Mouse (Mus musculus): ENCODE data around the gene Ccdc63. TPM values are rescaled to one million over a fixed set of nuclear protein-coding genes. Genes with fewer than 3 reads are reported as not detected.

Gene Ccdc63
- 0.16 and 0.21 TPM in 2 replicates for polyA plus RNA-seq (2012; rRNA removed)

GRCm38 (mm10) chr5:122140723-122141122 lies at the start of gene Ccdc63:
Ccdc63 (minus strand) TSS chr5:122140823.

GRCm38 (mm10) chr5:122157827-122158381 lies 17.3 kb upstream of the Ccdc63 start, which contains the start of gene Ppp1cc:
Ppp1cc (plus strand) TSS chr5:122158278.

Other genes with a start within 250 kb of the Ccdc63 start
- 41.4 and 53.9 TPM in 2 replicates for gene Cux2, start 90.7 kb downstream of the Ccdc63 start, polyA plus RNA-seq (2012; rRNA removed)
- 0.71 and 7.8 TPM in 2 replicates for gene Myl2, start 39.9 kb downstream of the Ccdc63 start, polyA plus RNA-seq (2012; rRNA removed)
- 285 TPM in 2 replicates for gene Ppp1cc, start 17.5 kb upstream of the Ccdc63 start, polyA plus RNA-seq (2012; rRNA removed)
- 0.98 and 1.3 TPM in 2 replicates for gene Hvcn1, start 66.0 kb upstream of the Ccdc63 start, polyA plus RNA-seq (2012; rRNA removed)
- 33.7 and 34.2 TPM in 2 replicates for gene Tctn1, start 123.6 kb upstream of the Ccdc63 start, polyA plus RNA-seq (2012; rRNA removed)
- gene Pptc7, start 143.5 kb upstream of the Ccdc63 start, polyA plus RNA-seq (2012; rRNA removed): 11.6 and 11.8 TPM in 2 replicates
- 22.9 and 25.0 TPM in 2 replicates for gene Rad9b, start 213.4 kb upstream of the Ccdc63 start, polyA plus RNA-seq (2012; rRNA removed)
- gene Vps29, start 213.5 kb upstream of the Ccdc63 start, polyA plus RNA-seq (2012; rRNA removed): 204 and 220 TPM in 2 replicates
- gene Gpn3, start 231.1 kb upstream of the Ccdc63 start, polyA plus RNA-seq (2012; rRNA removed): 47.7 and 49.4 TPM in 2 replicates
- gene Fam216a, start 231.5 kb upstream of the Ccdc63 start, polyA plus RNA-seq (2012; rRNA removed): 140 TPM in 2 replicates

All from central nervous system, embryonic 18 days (tissue).